Mouse (Mus musculus): ENCODE measurements around the gene Vps37c. TPM values are rescaled to one million over a fixed set of nuclear protein-coding genes. Genes with fewer than 3 reads are reported as not detected.

Gene Vps37c
- polyA plus RNA-seq, 1 experiment from 2014 or later: 40.7 TPM

DNA sequence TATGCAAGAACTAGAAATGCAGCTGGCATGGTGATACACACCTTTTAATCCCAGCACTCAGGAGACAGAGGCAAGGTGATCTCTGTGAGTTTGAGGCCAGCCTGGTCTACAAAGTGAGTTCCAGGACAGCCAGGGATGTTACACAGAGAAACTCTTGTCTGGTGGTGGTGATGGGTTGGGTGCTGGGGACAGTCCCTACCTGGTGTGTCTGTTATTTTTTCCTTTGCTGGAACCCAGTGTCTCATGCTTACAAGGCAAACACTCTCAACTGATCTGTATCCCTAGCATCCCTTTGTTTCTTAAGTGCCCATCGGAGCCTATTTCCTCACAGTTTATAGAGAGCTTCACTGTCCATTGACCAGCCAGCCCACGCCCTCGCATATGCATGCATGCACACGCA lies 51.4 kb downstream of the Vps37c start:
- no peak for DNase-seq (ENCODE audit: low spot score)
- WGBS: 98% methylated on average over 4 of the region's 4 CpGs

DNA sequence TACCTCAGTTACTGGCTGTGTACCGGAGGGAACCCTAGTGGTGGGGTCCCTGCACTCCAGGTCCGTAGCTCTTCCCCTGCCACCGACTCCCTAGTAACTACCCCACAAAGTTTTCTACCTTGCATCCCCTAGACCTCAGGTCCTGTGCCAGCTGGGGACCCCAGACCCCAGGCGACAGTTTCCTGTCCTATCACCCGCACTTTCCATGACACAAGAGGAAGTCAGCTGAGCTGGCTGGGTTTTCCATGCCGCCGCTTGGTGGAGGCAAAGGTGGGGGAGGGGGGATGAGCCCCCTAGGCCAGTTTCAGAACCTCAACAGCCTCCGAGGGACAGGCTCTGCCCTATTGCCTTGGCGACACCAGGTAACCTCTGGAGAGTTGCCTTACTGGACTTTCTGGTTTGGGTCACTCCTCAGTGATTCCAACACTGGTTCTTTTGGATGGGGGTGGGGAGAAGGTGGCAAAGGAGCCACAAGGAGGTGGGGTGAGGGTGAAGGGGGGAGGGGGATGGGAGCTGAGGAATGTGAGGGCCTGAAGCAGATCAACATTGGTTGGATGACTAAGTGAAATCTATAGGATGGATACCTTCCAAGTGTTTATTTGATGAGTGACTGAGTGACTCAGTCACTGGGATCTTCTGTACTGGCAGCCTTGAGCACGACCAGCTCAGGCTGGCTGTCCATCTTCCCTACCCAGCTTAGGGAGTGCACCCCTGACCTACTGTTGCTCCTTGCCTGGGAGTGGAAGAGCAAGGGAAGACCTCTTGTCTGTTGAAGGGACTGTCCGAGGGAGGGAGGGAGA lies 52.3 kb downstream of the Vps37c start:
- no peak overlapping the region for H3K27ac ChIP-seq

More for the DNA sequence above, 51.4 kb downstream of the Vps37c start:
- H3K27ac ChIP-seq: no peak overlapping the region
- no peaks in the 10 kb centered on the region for H3K27me3 ChIP-seq (ENCODE audit: insufficient read depth, poor library complexity, severe bottlenecking)
- no peaks in the 10 kb centered on the region for H3K9me3 ChIP-seq
- no peaks in the 10 kb centered on the region for H3K36me3 ChIP-seq
- H3K4me3 ChIP-seq: no peak overlapping the region
- peaks cover 13% of the 10 kb centered on the region; the same call in 1 of the 2 replicates for H3K4me1 ChIP-seq (replicated peaks)

GRCm38 (mm10) chr19:10742145-10742544 lies 53.6 kb downstream of the Vps37c start:
- Histone ChIP-seq H3K4me1 (replicated peaks) (peaks cover 13% of the 10 kb centered on the region; the same call in 1 of the 2 replicates), H3K27me3 (ENCODE audit: insufficient read depth, poor library complexity, severe bottlenecking) (no peaks in the 10 kb centered on the region), H3K36me3 (no peaks in the 10 kb centered on the region), H3K4me3 (no peak overlapping the region), H3K27ac (no peak overlapping the region), H3K9me3 (no peaks in the 10 kb centered on the region)
- no peak for DNase-seq (ENCODE audit: low spot score)
- 86% methylated on average over 6 of the region's 6 CpGs for WGBS

More for the DNA sequence above, 52.3 kb downstream of the Vps37c start:
- no peak for DNase-seq (ENCODE audit: low spot score)
- peaks cover 13% of the 10 kb centered on the region; the same call in 1 of the 2 replicates for H3K4me1 ChIP-seq (replicated peaks)
- H3K4me3 ChIP-seq: no peak overlapping the region
- no peaks in the 10 kb centered on the region for H3K9me3 ChIP-seq
- WGBS: 52% methylated on average over 11 of the region's 11 CpGs
- H3K27me3 ChIP-seq (ENCODE audit: insufficient read depth, poor library complexity, severe bottlenecking): no peaks in the 10 kb centered on the region
- H3K36me3 ChIP-seq: no peaks in the 10 kb centered on the region

DNA sequence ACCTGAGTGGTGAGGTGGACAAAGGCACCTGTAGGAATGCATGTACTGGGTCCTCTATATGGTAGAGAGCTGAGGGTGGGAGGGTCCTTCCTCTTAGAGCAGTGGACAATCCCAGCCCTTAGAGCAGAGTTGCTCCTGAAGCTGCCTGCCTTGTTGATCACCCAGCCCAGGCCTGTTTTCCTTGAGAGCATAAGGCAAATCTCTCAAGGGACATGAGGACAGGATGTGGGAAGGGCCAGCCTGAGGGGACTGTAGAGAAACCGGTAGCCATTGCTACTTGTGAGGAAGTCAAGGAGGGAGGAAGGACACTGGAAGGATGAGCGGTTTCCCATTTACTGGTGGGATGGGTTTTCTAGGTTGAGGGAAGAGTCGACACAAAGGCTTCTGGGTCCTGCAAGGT lies 54.0 kb downstream of the Vps37c start:
- WGBS: 78% methylated on average over 3 of the region's 3 CpGs

GRCm38 (mm10) chr19:10747182-10747581 lies 58.6 kb downstream of the Vps37c start:
- Histone ChIP-seq H3K27me3 (ENCODE audit: insufficient read depth, poor library complexity, severe bottlenecking) (no peaks in the 10 kb centered on the region), H3K36me3 (no peaks in the 10 kb centered on the region), H3K9me3 (no peaks in the 10 kb centered on the region), H3K27ac (no peak overlapping the region), H3K4me1 (replicated peaks) (peaks cover 10% of the 10 kb centered on the region), H3K4me3 (no peak overlapping the region)
- WGBS: 90% methylated on average over 7 of the region's 7 CpGs
- no peak for DNase-seq (ENCODE audit: low spot score)

More for the DNA sequence above, 54.0 kb downstream of the Vps37c start:
- Histone ChIP-seq H3K36me3 (no peaks in the 10 kb centered on the region), H3K9me3 (no peaks in the 10 kb centered on the region), H3K4me1 (replicated peaks) (peaks cover 13% of the 10 kb centered on the region; the same call in 1 of the 2 replicates), H3K4me3 (no peak overlapping the region), H3K27ac (no peak overlapping the region), H3K27me3 (ENCODE audit: insufficient read depth, poor library complexity, severe bottlenecking) (no peaks in the 10 kb centered on the region)
- DNase-seq (ENCODE audit: low spot score): no peak

GRCm38 (mm10) chr19:10747718-10748117 lies 59.2 kb downstream of the Vps37c start:
- H3K9me3 ChIP-seq: no peaks in the 10 kb centered on the region
- no peak overlapping the region for H3K4me3 ChIP-seq
- no peaks in the 10 kb centered on the region for H3K27me3 ChIP-seq (ENCODE audit: insufficient read depth, poor library complexity, severe bottlenecking)
- WGBS: 86% methylated on average over 6 of the region's 6 CpGs
- no peak overlapping the region for H3K27ac ChIP-seq
- DNase-seq (ENCODE audit: low spot score): no peak
- peaks cover 10% of the 10 kb centered on the region for H3K4me1 ChIP-seq (replicated peaks)
- H3K36me3 ChIP-seq: no peaks in the 10 kb centered on the region

- H3K36me3 ChIP-seq: no peaks in the 10 kb centered on the region
- no peak overlapping the region for H3K4me3 ChIP-seq
- no peaks in the 10 kb centered on the region for H3K27me3 ChIP-seq (ENCODE audit: insufficient read depth, poor library complexity, severe bottlenecking)
- no peaks in the 10 kb centered on the region for H3K9me3 ChIP-seq
- 54% methylated on average over 11 of the region's 11 CpGs for WGBS
- no peak for DNase-seq (ENCODE audit: low spot score)
- peaks cover 10% of the 10 kb centered on the region for H3K4me1 ChIP-seq (replicated peaks)
- H3K27ac ChIP-seq: peak overlapping the region; percentile 69
Observed at GRCm38 (mm10) chr19:10748401-10749102, 60.0 kb downstream of the Vps37c start.

DNA sequence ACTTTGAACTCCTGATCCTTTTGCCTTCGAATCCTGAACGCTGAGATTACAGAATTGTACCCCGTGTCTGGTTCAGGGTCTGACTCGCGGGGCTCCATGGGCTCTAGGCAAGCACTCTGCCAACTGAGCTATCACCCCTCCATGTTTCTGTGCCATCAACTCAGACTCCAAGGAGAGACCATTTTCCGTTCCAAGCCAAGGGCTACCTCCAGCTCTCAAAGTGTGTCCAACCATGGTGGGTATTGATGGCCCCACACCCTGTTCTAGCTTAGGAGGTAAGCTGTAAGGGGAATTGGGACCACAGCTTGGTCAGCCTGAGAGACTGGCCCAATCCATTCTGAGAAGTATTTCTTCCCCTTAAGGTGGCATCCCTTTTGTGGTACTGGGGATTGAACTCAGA lies 60.8 kb downstream of the Vps37c start:
- H3K27ac ChIP-seq: no peak overlapping the region
- 91% methylated on average over 6 of the region's 6 CpGs for WGBS
- peaks cover 10% of the 10 kb centered on the region for H3K4me1 ChIP-seq (replicated peaks)
- H3K9me3 ChIP-seq: no peaks in the 10 kb centered on the region
- no peaks in the 10 kb centered on the region for H3K36me3 ChIP-seq
- H3K4me3 ChIP-seq: no peak overlapping the region
- H3K27me3 ChIP-seq (ENCODE audit: insufficient read depth, poor library complexity, severe bottlenecking): no peaks in the 10 kb centered on the region
- no peak for DNase-seq (ENCODE audit: low spot score)

DNA sequence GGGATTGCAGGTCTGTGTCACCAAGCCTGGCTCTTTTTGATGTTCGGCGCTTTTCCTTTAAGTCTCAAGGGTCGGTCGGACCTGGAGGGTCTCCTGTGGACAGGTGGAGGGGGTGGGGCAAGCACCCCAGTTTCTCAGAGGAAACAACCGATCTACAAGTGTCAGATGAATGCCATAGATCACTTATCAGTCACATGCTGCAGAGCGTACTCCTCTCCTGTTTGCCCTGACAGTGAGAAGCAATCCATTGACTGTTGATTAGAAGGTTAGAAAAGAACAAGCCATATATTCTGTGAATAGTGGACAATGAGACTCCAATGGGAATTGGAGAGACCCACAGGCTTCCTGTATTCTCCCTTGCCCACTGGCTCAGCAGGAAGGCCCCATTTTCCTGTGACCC lies 61.6 kb downstream of the Vps37c start:
- Histone ChIP-seq H3K4me3 (no peak overlapping the region), H3K27me3 (ENCODE audit: insufficient read depth, poor library complexity, severe bottlenecking) (no peaks in the 10 kb centered on the region), H3K4me1 (replicated peaks) (peaks cover 10% of the 10 kb centered on the region), H3K36me3 (no peaks in the 10 kb centered on the region), H3K27ac (no peak overlapping the region), H3K9me3 (no peaks in the 10 kb centered on the region)
- WGBS: 87% methylated on average over 6 of the region's 6 CpGs
- no peak for DNase-seq (ENCODE audit: low spot score)

DNA sequence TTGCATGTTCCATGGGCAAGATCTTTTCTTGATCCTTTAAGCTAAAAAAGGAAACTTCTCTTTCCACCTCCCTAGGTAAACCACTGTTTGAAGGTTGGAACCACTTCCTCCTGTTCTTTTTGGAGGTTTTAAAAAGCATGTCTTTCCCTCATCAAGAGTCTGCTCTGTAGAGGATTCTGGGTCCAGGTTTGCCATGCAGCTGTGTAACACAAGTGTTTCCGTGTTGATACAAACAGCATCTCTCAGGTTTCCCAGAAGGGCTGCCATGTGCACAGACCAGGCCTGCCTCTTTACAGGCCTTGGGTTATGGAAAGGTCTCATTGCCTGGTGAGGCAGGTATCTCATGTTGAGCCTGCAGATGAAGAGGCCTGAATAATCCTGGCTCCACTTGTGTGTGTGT lies 63.1 kb downstream of the Vps37c start:
- no peak overlapping the region for H3K4me3 ChIP-seq
- H3K36me3 ChIP-seq: no peaks in the 10 kb centered on the region
- no peaks in the 10 kb centered on the region for H3K9me3 ChIP-seq
- H3K27me3 ChIP-seq (ENCODE audit: insufficient read depth, poor library complexity, severe bottlenecking): no peaks in the 10 kb centered on the region
- no peak overlapping the region for H3K27ac ChIP-seq
- 92% methylated on average over 1 of the region's 1 CpGs for WGBS
- DNase-seq (ENCODE audit: low spot score): no peak
- peaks cover 10% of the 10 kb centered on the region for H3K4me1 ChIP-seq (replicated peaks)

DNA sequence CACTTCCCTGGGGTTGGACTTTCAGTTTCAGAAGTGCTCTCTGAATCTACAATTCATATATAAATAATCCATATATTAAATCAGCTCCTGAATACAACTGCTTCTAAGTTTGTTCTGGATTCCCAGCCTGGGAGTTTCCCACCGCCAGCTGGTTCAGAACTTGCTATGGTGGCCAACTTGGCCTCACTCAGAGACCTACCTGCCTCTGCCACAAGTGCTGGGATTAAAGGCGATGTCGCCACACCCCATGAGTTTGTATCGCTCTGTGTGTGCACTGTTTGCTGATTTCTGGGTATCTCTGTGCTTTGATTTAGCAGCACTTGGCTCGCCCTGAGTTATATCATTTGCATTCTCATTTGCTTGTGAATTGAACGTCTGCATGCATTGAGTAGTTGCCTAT lies 63.6 kb downstream of the Vps37c start:
- no peak overlapping the region for H3K4me3 ChIP-seq
- 91% methylated on average over 6 of the region's 6 CpGs for whole genome bisulfite sequencing
- no peak for DNase-seq (ENCODE audit: low spot score)

GRCm38 (mm10) chr19:10752646-10753045 lies 64.1 kb downstream of the Vps37c start:
- peaks cover 10% of the 10 kb centered on the region for H3K4me1 ChIP-seq (replicated peaks)
- H3K36me3 ChIP-seq: no peaks in the 10 kb centered on the region
- no peaks in the 10 kb centered on the region for H3K9me3 ChIP-seq
- no peak overlapping the region for H3K27ac ChIP-seq
- DNase-seq (ENCODE audit: low spot score): no peak
- H3K4me3 ChIP-seq: no peak overlapping the region
- H3K27me3 ChIP-seq (ENCODE audit: insufficient read depth, poor library complexity, severe bottlenecking): no peaks in the 10 kb centered on the region
- WGBS: 96% methylated on average over 5 of the region's 5 CpGs

More for the DNA sequence above, 63.6 kb downstream of the Vps37c start:
- peaks cover 10% of the 10 kb centered on the region for H3K4me1 ChIP-seq (replicated peaks)
- no peaks in the 10 kb centered on the region for H3K9me3 ChIP-seq
- no peaks in the 10 kb centered on the region for H3K36me3 ChIP-seq
- H3K27ac ChIP-seq: no peak overlapping the region
- no peaks in the 10 kb centered on the region for H3K27me3 ChIP-seq (ENCODE audit: insufficient read depth, poor library complexity, severe bottlenecking)

- Histone ChIP-seq H3K4me1 (replicated peaks) (peaks cover 14% of the 10 kb centered on the region), H3K36me3 (no peaks in the 10 kb centered on the region), H3K27ac (no peak overlapping the region), H3K27me3 (ENCODE audit: insufficient read depth, poor library complexity, severe bottlenecking) (no peaks in the 10 kb centered on the region), H3K4me3 (no peak overlapping the region), H3K9me3 (no peaks in the 10 kb centered on the region)
- no peak for DNase-seq (ENCODE audit: low spot score)
Observed at GRCm38 (mm10) chr19:10757125-10757524, 68.6 kb downstream of the Vps37c start.
